Mouse (Mus musculus) layer of hippocampus, postnatal 25 days (tissue): ENCODE data around the gene Ugt1a6a. TPM values are rescaled to one million over a fixed set of nuclear protein-coding genes. Genes with fewer than 3 reads are reported as not detected.
"Not testable (repeated sequence)": the region's sequence is repeated elsewhere in the genome, so short reads cannot be mapped to it uniquely, and the experiment has no call there.

Experiments used
- DNase-seq, 2 experiments: peaks; one replicate each; pipeline ENCODE4 v3.0.0; 2022; ENCODE audit warnings: mixed read lengths in 2 of 2, low spot score in 1 of 2; ENCODE audit errors: extremely low spot score in 1 of 2
- total RNA-seq, 2 experiments: library from RNA; stranded (reverse); gene quantifications; 2 replicates each; pipeline ENCODE4 v1.2.3; 2021

Gene Ugt1a6a
- total RNA-seq, 2 experiments from 2014 or later, result 0.57 to 1.5 TPM

- no peak for DNase-seq
Measured at GRCm38 (mm10) chr1:88206843-88207479, 72.4 kb downstream of the Ugt1a6a start.

- DNase-seq, result no peak
Measured at GRCm38 (mm10) chr1:88211812-88212211, 77.2 kb downstream of the Ugt1a6a start, which contains the start of gene Ugt1a1. TSS of gene Ugt1a1 (plus strand) at chr1:88211959.

- no peak for DNase-seq
Measured at GRCm38 (mm10) chr1:88212341-88213045, 77.9 kb downstream of the Ugt1a6a start.

- DNase-seq, result no peak
Measured at GRCm38 (mm10) chr1:88213061-88213460, 78.5 kb downstream of the Ugt1a6a start.

GRCm38 (mm10) chr1:88213766-88214461, 79.3 kb downstream of the Ugt1a6a start:
- no peak for DNase-seq

- no peak for DNase-seq
Measured at GRCm38 (mm10) chr1:88214462-88214952, 79.9 kb downstream of the Ugt1a6a start.

GRCm38 (mm10) chr1:88215466-88216380, 81.1 kb downstream of the Ugt1a6a start:
- DNase-seq, result no peak

- no peak for DNase-seq
Measured at GRCm38 (mm10) chr1:88216551-88216950, 81.9 kb downstream of the Ugt1a6a start.

- no peak for DNase-seq
Measured at GRCm38 (mm10) chr1:88217144-88217543, 82.5 kb downstream of the Ugt1a6a start.

GRCm38 (mm10) chr1:88217576-88217975, 83.0 kb downstream of the Ugt1a6a start:
- no peak for DNase-seq

- DNase-seq, result no peak
Measured at GRCm38 (mm10) chr1:88218051-88218450, 83.4 kb downstream of the Ugt1a6a start.

GRCm38 (mm10) chr1:88218591-88218990, 84.0 kb downstream of the Ugt1a6a start:
- DNase-seq, result no peak

- DNase-seq, result no peak
Measured at GRCm38 (mm10) chr1:88219054-88219453, 84.4 kb downstream of the Ugt1a6a start.

GRCm38 (mm10) chr1:88220336-88220735, 85.7 kb downstream of the Ugt1a6a start:
- no peak for DNase-seq

GRCm38 (mm10) chr1:88222216-88222615, 87.6 kb downstream of the Ugt1a6a start:
- no peak for DNase-seq

GRCm38 (mm10) chr1:88223011-88223515, 88.5 kb downstream of the Ugt1a6a start:
- DNase-seq, result not testable (repeated sequence)

GRCm38 (mm10) chr1:88223591-88223990, 89.0 kb downstream of the Ugt1a6a start:
- DNase-seq, result no peak

GRCm38 (mm10) chr1:88224029-88224776, 89.6 kb downstream of the Ugt1a6a start:
- no peak for DNase-seq

- DNase-seq, result not testable (repeated sequence)
Measured at GRCm38 (mm10) chr1:88225301-88225700, 90.7 kb downstream of the Ugt1a6a start.
